Mouse (Mus musculus): ENCODE measurements around the gene Cdk17. TPM values are rescaled to one million over a fixed set of nuclear protein-coding genes. Genes with fewer than 3 reads are reported as not detected.
A peak's percentile ranks its signal among the peaks of the same experiment; 100 is the strongest.

Gene Cdk17
- polyA plus RNA-seq, 2 experiments from 2014 or later: 32.3 to 44.2 TPM

- no peak for ATAC-seq
Observed at GRCm38 (mm10) chr10:93265833-93266232, 105.2 kb downstream of the Cdk17 start.

DNA sequence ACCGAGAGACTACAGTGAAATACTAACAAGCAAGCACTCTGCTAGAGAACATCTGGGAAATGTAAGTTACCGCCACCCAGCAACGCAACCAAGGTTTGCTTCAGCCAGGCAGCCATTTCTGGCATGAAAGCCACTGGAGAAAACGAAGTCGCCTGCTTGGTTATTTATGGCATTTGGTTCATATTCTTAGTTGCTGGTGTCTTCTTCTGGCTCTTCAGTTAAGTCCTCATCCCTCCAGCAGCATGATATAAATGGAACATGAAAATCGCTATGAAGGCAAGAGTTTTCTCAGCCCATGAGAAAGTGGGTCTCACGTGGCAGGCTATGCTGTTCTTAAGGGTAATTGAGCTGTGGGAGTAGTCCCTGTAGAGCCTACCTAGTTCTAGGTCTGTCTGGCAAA is 105.8 kb downstream of the Cdk17 start:
- no peak for ATAC-seq

DNA sequence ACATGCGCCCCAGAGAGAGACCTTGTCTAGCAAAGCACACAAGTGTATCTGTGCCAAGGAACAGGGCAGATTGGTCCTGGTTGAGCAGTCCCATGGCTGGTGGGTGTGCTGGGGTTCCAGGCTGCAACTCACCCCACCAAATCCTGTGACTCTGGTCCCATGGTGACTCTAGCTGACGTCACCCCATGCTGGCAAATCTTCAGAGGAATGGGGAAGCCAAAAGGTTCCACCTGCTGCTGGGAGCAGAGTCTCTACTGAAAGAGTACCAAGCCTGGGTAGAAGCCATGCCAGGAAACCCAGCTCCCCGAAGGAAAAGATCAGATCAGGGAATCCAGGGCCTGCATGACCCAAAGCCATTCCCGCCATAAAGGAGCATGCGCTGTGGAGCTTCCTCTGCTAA is 106.8 kb downstream of the Cdk17 start:
- ATAC-seq: no peak

DNA sequence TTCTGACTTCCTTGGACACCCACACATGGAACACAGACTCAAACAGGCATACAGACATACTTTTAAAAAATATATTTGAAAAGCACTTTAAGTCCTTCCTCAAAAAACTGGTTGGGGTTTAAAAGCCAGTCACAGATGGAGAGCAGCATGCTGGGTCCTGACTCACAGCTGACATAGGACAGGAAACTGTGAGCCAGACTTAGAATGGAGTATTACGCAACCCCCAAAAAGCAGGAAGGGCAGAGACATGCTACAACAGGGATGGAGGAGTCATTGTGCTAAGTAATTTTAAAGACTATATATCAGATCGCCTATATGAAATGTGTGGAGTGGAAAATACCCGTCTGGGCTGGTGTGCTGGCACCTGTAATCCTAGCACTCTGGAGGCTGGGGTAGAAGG is 107.7 kb downstream of the Cdk17 start:
- ATAC-seq: no peak

DNA sequence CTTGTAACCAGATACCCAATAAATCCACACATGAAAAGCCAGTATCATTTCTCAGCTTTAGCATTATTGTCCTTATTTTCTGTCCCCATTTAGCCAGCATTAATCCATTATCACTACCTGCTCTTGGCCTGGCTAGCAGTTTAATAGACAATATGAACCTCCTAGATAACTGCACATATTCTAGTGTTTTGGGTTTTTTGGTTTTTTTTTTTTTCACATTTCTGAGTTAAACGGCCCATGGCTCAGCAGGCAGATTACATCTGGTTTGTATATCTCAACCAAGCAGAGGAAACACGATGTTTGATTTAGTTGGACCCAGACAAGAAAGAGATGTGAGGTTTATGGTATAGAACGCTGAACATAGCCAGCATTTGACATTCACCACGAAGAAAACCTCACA is 109.1 kb downstream of the Cdk17 start:
- no peak for ATAC-seq

- ATAC-seq: no peak
Observed at GRCm38 (mm10) chr10:93270889-93271460, 110.3 kb downstream of the Cdk17 start.

GRCm38 (mm10) chr10:93271831-93272230 is 111.2 kb downstream of the Cdk17 start:
- ATAC-seq: no peak

- peak; percentile 87 for ATAC-seq
Observed at GRCm38 (mm10) chr10:93272986-93273982, 112.6 kb downstream of the Cdk17 start.

- ATAC-seq: peak; percentile 70
Observed at GRCm38 (mm10) chr10:93274277-93274696, 113.6 kb downstream of the Cdk17 start.

DNA sequence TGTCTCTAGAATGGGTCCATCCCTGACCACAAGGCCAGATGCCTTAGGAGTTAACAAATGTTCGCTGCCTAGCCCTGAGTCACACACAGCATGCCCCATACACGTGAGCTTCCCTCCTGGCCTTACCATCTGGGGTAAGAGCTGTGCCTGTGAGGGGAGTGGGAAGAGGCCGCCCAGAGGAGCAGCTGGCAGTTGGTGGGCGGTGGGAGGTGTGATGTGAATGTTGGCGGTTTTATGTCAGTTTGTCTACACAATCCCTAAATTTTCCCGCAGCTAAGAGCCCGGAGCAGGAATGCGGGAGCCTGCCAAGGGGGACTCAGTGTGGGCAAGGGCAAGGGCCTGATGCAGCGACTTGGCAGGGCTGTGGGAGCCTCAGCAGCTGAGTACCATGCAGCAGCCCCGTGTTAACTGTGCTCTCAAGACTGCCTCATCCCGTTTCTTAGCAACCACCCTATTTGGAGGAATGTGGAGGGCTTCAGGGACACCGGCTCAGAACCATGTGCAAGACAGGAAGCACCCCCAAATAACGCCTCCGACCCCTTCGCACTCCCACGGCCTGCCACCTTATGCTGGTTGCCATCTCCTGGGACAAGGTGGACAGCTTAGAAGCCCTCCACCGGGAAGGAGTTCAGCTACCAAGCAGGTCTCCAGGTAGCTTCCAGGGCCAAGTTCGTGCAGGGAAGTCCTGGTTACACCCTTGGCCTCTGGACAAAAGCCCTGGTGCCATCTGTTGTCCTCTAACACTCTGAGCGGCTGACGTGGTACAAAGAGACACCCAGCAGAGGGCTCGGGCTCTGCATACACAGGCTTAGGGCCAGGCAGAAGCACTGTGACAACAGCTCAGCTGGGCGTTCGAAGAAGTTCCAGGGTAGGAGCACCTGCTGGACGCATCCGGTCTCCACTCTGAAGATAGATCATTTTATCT is 114.8 kb downstream of the Cdk17 start:
- ATAC-seq: no peak

- ATAC-seq: no peak
Observed at GRCm38 (mm10) chr10:93276349-93276763, 115.7 kb downstream of the Cdk17 start.

GRCm38 (mm10) chr10:93276857-93277256 is 116.2 kb downstream of the Cdk17 start:
- ATAC-seq: no peak

DNA sequence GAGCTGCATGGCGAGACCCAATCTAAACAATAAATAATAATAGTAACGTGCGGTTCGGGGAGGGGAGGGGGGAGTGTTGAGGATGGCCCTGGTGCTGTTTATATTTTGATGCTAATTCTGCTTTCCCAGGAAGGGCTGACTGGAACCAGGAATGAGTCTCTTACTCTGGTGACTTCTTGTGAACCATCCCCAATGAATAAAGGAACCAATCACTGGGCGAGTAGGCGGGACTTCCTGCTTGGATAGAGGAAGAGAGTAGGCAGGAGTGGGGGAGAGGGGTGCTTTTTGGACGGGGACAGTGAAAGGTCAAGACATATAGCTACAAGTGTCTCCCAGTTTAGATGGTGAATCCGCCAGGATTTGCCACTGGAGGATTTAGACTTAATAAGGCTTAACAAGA is 117.7 kb downstream of the Cdk17 start:
- no peak for ATAC-seq

DNA sequence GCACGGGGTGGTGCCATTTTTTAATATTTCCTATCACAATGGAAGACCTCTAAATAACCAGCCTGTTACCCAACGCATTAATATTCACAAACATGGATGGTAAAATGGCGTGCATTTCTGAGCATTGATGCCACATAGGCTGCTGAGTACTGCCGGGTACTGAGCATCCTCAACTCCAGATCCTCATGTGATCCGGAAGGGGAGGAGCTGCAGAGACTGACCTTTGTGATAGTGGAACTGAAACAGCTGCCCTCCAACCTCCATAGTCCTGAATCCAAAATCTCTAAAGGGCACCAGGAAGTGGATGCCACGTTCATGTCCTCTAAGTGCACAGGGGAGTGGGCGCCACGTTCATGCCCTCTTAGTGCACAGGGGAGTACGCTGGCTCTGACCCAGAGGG is 118.4 kb downstream of the Cdk17 start:
- no peak for ATAC-seq

DNA sequence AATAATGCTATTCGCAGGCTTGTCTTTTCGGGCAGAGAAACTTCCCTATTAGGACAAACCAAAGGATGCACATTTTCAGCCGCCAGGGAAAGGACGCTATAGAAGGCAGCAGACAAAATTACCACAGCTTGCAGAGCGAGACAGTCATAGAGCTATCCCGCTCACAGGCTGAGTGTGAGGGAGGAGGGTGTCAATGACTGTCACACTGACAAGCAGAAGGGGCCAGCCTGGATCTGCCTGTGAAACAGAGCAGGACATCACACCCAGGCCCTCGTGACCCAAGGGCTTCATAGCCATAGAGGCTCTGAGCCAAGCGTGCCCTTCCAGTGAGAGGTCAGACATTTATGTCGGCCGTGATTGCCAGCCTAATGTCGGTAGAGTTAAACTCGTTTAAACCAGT is 119.9 kb downstream of the Cdk17 start:
- no peak for ATAC-seq

GRCm38 (mm10) chr10:93281092-93281491 is 120.4 kb downstream of the Cdk17 start:
- ATAC-seq: no peak

DNA sequence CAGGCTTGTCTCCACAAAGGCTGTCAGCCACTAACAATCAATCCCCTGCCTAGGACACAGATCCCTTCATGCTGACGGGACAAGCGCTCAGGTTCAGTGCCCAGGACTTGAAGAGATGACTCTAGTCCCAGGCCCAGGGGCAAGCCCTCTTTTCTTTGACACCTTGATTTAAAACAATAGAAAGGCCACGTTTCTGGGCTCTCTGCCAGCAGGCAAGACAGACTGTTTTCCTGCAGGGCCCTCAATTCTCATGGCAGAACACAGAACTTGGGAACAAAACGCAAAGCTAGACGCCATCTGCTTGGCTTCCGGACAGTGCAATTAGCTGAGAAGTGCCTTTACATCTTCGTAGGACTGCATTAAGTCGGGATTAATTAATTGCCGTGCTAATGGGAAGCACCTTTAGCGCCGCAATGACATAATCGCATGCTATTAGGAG is 121.9 kb downstream of the Cdk17 start:
- ATAC-seq: no peak

DNA sequence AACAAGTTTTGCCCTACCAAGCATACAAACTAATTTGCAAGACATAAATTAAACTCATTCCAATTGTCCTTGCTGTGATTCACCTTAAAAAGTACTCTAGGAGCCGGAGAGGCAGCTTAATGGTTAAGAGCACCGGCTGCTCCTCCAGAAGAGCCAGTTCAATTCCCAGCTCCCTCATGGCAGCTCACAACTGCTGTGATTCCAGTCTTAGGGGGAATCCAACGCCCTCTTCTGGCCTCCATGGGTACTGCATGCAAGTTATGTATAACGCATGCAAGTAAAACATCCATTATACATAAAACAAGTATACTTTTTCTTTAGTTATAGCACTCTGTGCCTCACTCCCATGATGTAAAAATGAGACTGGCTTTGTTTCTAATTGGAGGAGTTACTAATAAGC is 122.6 kb downstream of the Cdk17 start:
- ATAC-seq: no peak

DNA sequence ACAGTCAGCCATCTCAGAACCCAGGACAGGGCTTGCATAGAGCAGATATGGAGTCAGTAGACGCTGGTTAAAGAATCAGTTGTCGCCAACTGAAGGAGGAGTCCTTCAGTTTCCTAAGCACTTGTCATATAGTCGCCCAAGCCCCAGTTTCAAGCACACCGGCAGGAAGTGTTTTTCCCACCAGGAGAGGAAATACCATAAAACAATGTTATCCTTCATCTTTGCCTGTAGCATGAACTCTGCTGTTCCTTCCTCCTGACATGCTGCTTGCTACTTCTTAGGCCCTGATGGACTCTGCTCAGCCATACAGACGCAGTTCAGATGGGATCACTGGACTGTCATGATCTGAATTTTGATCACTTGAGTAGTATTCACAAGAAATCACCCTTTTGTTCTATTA is 124.8 kb downstream of the Cdk17 start:
- ATAC-seq: no peak

- ATAC-seq: no peak
Observed at GRCm38 (mm10) chr10:93287551-93288145, 127.0 kb downstream of the Cdk17 start.

DNA sequence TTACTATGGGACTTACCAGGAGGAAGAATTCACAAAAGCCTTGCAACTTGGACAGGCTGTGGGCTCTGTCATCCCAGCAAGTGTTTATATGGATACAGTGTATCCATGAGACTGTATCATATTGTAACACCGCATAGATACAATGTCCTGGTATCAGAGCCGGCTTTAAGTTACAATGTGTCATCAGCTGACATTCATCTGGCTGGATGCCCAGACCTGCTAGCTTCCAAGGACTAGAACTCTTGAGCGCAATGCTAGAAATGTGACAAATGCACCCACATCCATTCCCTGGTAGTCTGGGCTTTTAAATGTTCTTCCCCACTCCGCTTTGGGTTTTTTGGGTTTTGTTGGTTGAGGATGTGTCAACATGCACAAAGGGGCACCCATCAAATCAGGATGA is 127.7 kb downstream of the Cdk17 start:
- ATAC-seq: no peak

DNA sequence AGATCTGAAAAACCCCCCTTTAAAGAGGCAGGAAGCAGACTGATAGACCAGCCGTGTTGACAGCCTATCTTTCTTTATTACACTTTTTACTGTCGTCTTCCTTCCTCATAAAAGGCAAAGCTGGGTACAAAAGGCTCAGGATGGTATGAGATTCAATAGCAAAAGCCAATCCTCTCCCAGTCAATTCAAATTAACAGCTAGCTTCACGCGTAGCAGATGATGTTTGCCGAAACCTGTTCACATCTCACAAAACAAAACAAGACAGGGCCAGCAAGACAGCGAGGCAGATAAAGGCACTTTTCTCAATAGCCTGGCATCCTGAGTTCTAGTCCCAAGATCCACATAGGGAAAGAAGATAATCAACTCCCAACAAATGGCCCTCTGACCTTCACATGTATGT is 128.7 kb downstream of the Cdk17 start:
- no peak for ATAC-seq
